Mouse (Mus musculus) midbrain, embryonic 12.5 days (tissue): ENCODE results near the gene Mansc4. TPM values are rescaled to one million over a fixed set of nuclear protein-coding genes. Genes with fewer than 3 reads are reported as not detected.

ENCODE experiments used
- ATAC-seq: fragments of 200-750 bp; cut with Nextera tagmentation; 2 replicates; pipeline ENCODE4 v1.8.0; 2017; ENCODE audit warnings: low read depth, moderate TSS enrichment, moderate library complexity; ENCODE audit not compliant: low FRiP score
- H3K27ac ChIP-seq: fragments of 300-500 bp; sonication (generic); replicated peaks from 2 replicates; pipeline ENCODE4 v1.5.1; 2016; ENCODE audit warnings: mild to moderate bottlenecking
- H3K27me3 ChIP-seq: fragments of 300-500 bp; sonication (generic); 2 replicates; pipeline ENCODE4 v1.6.1; 2016; ENCODE audit warnings: mild to moderate bottlenecking
- H3K36me3 ChIP-seq: fragments of 300-500 bp; sonication (generic); 2 replicates; pipeline ENCODE4 v1.6.1; 2016
- H3K4me1 ChIP-seq: fragments of 300-500 bp; sonication (generic); 2 replicates; pipeline ENCODE4 v1.6.1; 2016
- H3K4me2 ChIP-seq: fragments of 300-500 bp; sonication (generic); replicated peaks from 2 replicates; pipeline ENCODE4 v1.6.1; 2016; ENCODE audit warnings: mild to moderate bottlenecking, moderate library complexity
- H3K4me3 ChIP-seq: fragments of 300-500 bp; sonication (generic); 2 replicates; pipeline ENCODE4 v1.5.1; 2016; ENCODE audit warnings: mild to moderate bottlenecking
- H3K9ac ChIP-seq: fragments of 300-500 bp; sonication (generic); replicated peaks from 2 replicates; pipeline ENCODE4 v1.6.1; 2016; ENCODE audit warnings: mild to moderate bottlenecking, moderate library complexity
- H3K9me3 ChIP-seq: fragments of 300-500 bp; sonication (generic); 2 replicates; pipeline ENCODE4 v1.6.1; 2016; ENCODE audit warnings: mild to moderate bottlenecking
- WGBS: fragments of 180-500 bp; shearing (Covaris S2); methylation state at CpG from one replicate; pipeline ENCODE4 v1.1.7; 2016; 5-methylcytosine and 5-hydroxymethylcytosine counted together
- polyA plus RNA-seq: library from polyadenylated mRNA; unstranded; fragments of >200 nt; fragmentation: Nextera tagmentation; extraction: Ambion mirVana; gene quantifications from 2 replicates; pipeline ENCODE4 v1.2.1, GENCODE M21; 2016

Gene Mansc4
- polyA plus RNA-seq, 1 experiment from 2014 or later = 0.32 TPM

GRCm38 (mm10) chr6:147075808-147076387 lies 10.9 kb downstream of the Mansc4 start:
- Histone ChIP-seq H3K9ac (no peak overlapping the region), H3K27ac (no peak overlapping the region), H3K4me2 (no peak overlapping the region), H3K27me3 (no peaks in the 10 kb centered on the region), H3K4me1 (no peaks in the 10 kb centered on the region), H3K36me3 (peaks cover 17% of the 10 kb centered on the region), H3K9me3 (no peaks in the 10 kb centered on the region), H3K4me3 (no peak overlapping the region)
- WGBS = 57% methylated on average over 5 of the region's 5 CpGs
- no peak for ATAC-seq

DNA sequence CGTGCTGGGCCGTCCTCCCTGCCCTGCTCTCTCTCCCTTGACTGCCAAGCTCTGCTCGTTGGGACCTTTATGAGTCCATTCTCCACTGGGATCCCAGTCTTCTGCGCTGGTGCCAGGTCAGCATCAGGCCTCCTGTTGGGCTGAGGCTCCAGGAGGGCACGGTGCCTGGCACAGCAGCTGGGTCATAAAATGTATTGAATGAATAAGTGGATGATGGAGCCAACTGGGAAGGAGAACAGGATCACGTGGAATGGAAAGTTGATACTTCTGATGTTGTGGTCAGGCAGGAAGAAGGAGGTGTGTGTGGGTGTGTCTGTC lies 21.9 kb downstream of the Mansc4 start:
- Histone ChIP-seq H3K9me3 (no peaks in the 10 kb centered on the region), H3K36me3 (peaks cover 61% of the 10 kb centered on the region), H3K4me2 (no peak overlapping the region), H3K27me3 (no peaks in the 10 kb centered on the region), H3K4me3 (no peak overlapping the region), H3K4me1 (no peaks in the 10 kb centered on the region; the same call in 1 of the 2 replicates), H3K9ac (no peak overlapping the region), H3K27ac (no peak overlapping the region)
- no peak for ATAC-seq
- WGBS = 92% methylated on average over 6 of the region's 6 CpGs

- 94% methylated on average over 10 of the region's 10 CpGs for WGBS
Observed at GRCm38 (mm10) chr6:147064226-147064943, 22.4 kb downstream of the Mansc4 start.

GRCm38 (mm10) chr6:147062694-147063093 lies 24.1 kb downstream of the Mansc4 start:
- Histone ChIP-seq H3K9ac (no peak overlapping the region), H3K4me2 (no peak overlapping the region), H3K9me3 (no peaks in the 10 kb centered on the region), H3K4me3 (no peak overlapping the region), H3K27me3 (no peaks in the 10 kb centered on the region), H3K27ac (no peak overlapping the region), H3K36me3 (peaks cover 62% of the 10 kb centered on the region), H3K4me1 (no peaks in the 10 kb centered on the region; the same call in 1 of the 2 replicates)
- ATAC-seq = no peak
- 92% methylated on average over 7 of the region's 7 CpGs for WGBS

More at GRCm38 (mm10) chr6:147064226-147064943, 22.4 kb downstream of the Mansc4 start:
- Histone ChIP-seq H3K27ac (no peak overlapping the region), H3K4me1 (no peaks in the 10 kb centered on the region; the same call in 1 of the 2 replicates), H3K36me3 (peaks cover 57% of the 10 kb centered on the region), H3K9ac (no peak overlapping the region), H3K4me2 (no peak overlapping the region), H3K27me3 (no peaks in the 10 kb centered on the region), H3K4me3 (no peak overlapping the region), H3K9me3 (no peaks in the 10 kb centered on the region)
- ATAC-seq = no peak

- Histone ChIP-seq H3K4me1 (no peaks in the 10 kb centered on the region; the same call in 1 of the 2 replicates), H3K4me3 (no peak overlapping the region), H3K9ac (no peak overlapping the region), H3K36me3 (peaks cover 63% of the 10 kb centered on the region), H3K4me2 (no peak overlapping the region), H3K27me3 (no peaks in the 10 kb centered on the region), H3K9me3 (no peaks in the 10 kb centered on the region), H3K27ac (no peak overlapping the region)
- 91% methylated on average over 7 of the region's 7 CpGs for WGBS
- no peak for ATAC-seq
Observed at GRCm38 (mm10) chr6:147062034-147062433, 24.8 kb downstream of the Mansc4 start.

DNA sequence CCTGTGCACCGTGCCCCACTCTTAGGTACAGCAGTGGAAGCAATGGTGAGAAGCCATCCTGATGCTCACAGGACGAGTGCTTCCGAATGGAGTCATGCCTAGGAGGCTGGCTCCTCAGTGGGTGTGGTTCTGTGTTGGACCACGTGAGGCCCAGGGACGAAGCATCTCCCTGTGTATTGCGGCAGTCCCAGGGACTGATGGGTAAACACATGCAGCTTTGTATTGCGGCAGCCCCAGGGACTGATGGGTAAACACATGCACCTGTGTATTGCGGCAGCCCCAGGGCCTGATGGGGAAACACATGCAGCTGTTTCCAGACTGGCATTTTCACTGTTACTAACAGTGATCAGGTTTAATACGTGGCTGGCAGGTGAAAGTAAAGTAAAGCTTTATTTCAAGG lies 25.2 kb downstream of the Mansc4 start:
- H3K27ac ChIP-seq = no peak overlapping the region
- WGBS = 84% methylated on average over 9 of the region's 9 CpGs
- no peak overlapping the region for H3K4me3 ChIP-seq
- 0 out of 2 replicates have a peak, but pooled peaks have one; percentile 47 for ATAC-seq
- H3K27me3 ChIP-seq = no peaks in the 10 kb centered on the region
- peaks cover 63% of the 10 kb centered on the region for H3K36me3 ChIP-seq
- H3K9ac ChIP-seq = no peak overlapping the region
- no peaks in the 10 kb centered on the region for H3K9me3 ChIP-seq
- H3K4me1 ChIP-seq = no peaks in the 10 kb centered on the region; the same call in 1 of the 2 replicates
- H3K4me2 ChIP-seq = no peak overlapping the region

GRCm38 (mm10) chr6:147059326-147059725 lies 27.5 kb downstream of the Mansc4 start:
- Histone ChIP-seq H3K4me1 (no peaks in the 10 kb centered on the region; the same call in 1 of the 2 replicates), H3K4me3 (no peak overlapping the region), H3K27ac (no peak overlapping the region), H3K4me2 (no peak overlapping the region), H3K36me3 (peaks cover 63% of the 10 kb centered on the region), H3K9ac (no peak overlapping the region), H3K27me3 (no peaks in the 10 kb centered on the region), H3K9me3 (no peaks in the 10 kb centered on the region)
- 71% methylated on average over 7 of the region's 7 CpGs for WGBS
- ATAC-seq = no peak

GRCm38 (mm10) chr6:147055374-147055977 lies 31.4 kb downstream of the Mansc4 start:
- WGBS = 93% methylated on average over 10 of the region's 10 CpGs
- Histone ChIP-seq H3K4me1 (no peaks in the 10 kb centered on the region), H3K9me3 (no peaks in the 10 kb centered on the region), H3K27me3 (no peaks in the 10 kb centered on the region), H3K4me3 (no peak overlapping the region), H3K4me2 (no peak overlapping the region), H3K36me3 (peaks cover 59% of the 10 kb centered on the region), H3K9ac (no peak overlapping the region), H3K27ac (no peak overlapping the region)
- no peak for ATAC-seq

DNA sequence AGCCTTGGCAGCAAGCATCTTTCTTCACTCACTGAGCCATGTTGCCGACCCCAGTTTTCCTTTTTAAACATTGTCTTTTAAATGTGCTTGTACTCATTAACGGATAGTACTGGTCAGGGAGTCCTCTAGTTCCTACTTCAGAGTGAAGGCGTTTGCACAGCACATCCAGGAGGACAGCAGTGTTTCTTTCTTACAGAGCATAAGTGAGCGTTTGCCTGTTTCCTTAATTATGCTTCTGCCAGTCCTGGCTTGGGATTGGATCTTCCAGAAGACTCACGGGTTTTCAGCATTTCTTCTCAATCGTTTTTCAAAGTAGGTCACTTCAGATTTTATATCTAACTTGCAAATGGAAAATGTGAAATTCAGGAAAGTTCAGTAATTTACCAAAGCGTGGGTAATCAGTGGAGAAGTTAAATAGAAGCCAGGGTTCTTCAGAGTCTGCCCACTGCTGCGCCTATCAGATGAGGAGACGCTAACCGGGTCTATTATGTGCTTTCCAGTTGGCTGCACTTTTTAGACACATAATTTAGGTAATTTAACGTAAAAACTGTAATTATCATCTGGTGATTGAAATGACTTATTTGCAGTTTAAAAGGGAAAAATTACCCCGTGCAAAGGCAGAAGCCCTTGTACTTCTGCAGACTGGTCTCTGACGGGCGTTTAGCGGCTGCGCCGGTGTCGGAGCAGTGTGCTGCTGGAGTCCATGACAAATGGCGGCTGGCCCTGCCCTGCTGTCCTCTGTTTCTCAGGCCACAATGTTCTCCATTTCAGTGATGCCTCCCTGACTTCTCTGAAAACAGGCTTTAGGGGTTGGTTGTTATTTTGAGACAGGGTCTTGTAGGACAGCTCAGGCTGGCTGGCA lies 32.8 kb downstream of the Mansc4 start:
- Histone ChIP-seq H3K4me3 (no peak overlapping the region), H3K27ac (no peak overlapping the region), H3K9ac (no peak overlapping the region), H3K4me1 (no peaks in the 10 kb centered on the region), H3K27me3 (no peaks in the 10 kb centered on the region), H3K4me2 (no peak overlapping the region), H3K36me3 (peaks cover 66% of the 10 kb centered on the region), H3K9me3 (no peaks in the 10 kb centered on the region)
- ATAC-seq = no peak
- WGBS = 91% methylated on average over 19 of the region's 19 CpGs

DNA sequence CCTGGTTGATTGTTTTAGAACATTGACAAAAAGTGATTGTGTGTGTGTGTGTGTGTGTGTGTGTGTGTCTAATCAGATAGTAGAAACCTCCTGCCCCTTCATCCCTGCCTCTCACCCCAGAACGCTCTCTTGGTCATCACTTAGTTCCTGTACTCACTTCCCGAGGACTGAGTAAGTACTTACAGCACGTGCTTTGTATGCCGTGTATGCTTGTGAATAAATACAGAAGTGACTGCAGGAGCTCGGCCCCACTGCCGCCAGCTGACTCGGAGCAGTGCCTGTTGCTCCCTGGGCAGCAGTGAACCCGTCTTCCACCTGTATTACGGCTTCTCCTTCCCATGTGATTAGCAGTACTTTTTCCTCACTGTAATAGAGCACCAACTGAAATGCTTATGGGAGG lies 34.4 kb downstream of the Mansc4 start:
- Histone ChIP-seq H3K36me3 (peaks cover 76% of the 10 kb centered on the region), H3K9ac (no peak overlapping the region), H3K4me3 (no peak overlapping the region), H3K27me3 (no peaks in the 10 kb centered on the region), H3K4me2 (no peak overlapping the region), H3K4me1 (no peaks in the 10 kb centered on the region), H3K9me3 (no peaks in the 10 kb centered on the region), H3K27ac (no peak overlapping the region)
- no peak for ATAC-seq
- 95% methylated on average over 9 of the region's 9 CpGs for WGBS

DNA sequence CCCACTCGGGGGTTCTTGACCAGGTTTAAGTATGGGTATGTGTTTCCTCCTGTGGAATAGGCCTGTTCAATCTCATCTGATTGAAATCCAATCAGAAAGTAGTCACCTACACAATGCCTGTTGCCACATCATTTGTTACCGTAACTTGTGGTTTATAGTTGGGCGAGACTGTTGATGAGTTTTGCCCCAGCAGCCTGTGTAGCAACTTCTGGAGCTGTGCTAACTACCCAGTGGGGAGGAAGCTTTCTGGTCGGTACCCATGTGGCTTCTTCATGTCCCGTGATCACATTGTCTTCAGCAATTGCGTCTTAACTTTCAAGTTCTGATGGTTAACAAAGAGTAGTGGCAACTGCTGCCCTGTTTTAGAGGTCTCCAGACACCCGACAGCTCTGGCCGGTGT lies 35.2 kb downstream of the Mansc4 start:
- ATAC-seq = no peak
- H3K9me3 ChIP-seq = no peaks in the 10 kb centered on the region
- H3K36me3 ChIP-seq = peaks cover 79% of the 10 kb centered on the region
- H3K4me3 ChIP-seq = no peak overlapping the region
- H3K9ac ChIP-seq = no peak overlapping the region
- H3K4me1 ChIP-seq = no peaks in the 10 kb centered on the region
- H3K27me3 ChIP-seq = no peaks in the 10 kb centered on the region
- H3K27ac ChIP-seq = no peak overlapping the region
- H3K4me2 ChIP-seq = no peak overlapping the region
- 95% methylated on average over 8 of the region's 8 CpGs for WGBS
